Mouse (Mus musculus) limb, embryonic 11.5 days (tissue): ENCODE results near the gene Dusp3. TPM values are rescaled to one million over a fixed set of nuclear protein-coding genes. Genes with fewer than 3 reads are reported as not detected.
A peak's percentile ranks its signal among the peaks of the same experiment; 100 is the strongest.

Experiments used
- ATAC-seq: fragments of 200-750 bp; cut with Nextera tagmentation; 2 replicates; pipeline ENCODE4 v1.8.0; 2017; ENCODE audit warnings: low read depth; ENCODE audit not compliant: insufficient number of reproducible peaks, low FRiP score, low TSS enrichment
- DNase-seq: peaks from one replicate; pipeline ENCODE4 v3.0.0-alpha.2; 2015; ENCODE audit warnings: low spot score
- H3K27ac ChIP-seq: fragments of 300-500 bp; sonication (generic); replicated peaks from 2 replicates; pipeline ENCODE4 v1.5.1; 2014; ENCODE audit warnings: low read depth, mild to moderate bottlenecking, low read length
- H3K27me3 ChIP-seq: fragments of 300-500 bp; sonication (generic); 2 replicates; pipeline ENCODE4 v1.6.1; 2014; ENCODE audit warnings: mild to moderate bottlenecking, low read length, mixed read lengths; ENCODE audit not compliant: control insufficient read depth, insufficient read depth
- H3K36me3 ChIP-seq: fragments of 300-500 bp; sonication (generic); 2 replicates; pipeline ENCODE4 v1.6.1; 2014; ENCODE audit warnings: mild to moderate bottlenecking, low read length, moderate library complexity, mixed read lengths; ENCODE audit not compliant: control insufficient read depth, insufficient read depth
- H3K4me1 ChIP-seq: fragments of 300-500 bp; sonication (generic); 2 replicates; pipeline ENCODE4 v1.6.1; 2014; ENCODE audit warnings: low read length, mixed read lengths; ENCODE audit not compliant: control insufficient read depth, insufficient read depth
- H3K4me2 ChIP-seq: fragments of 300-500 bp; sonication (generic); 2 replicates; pipeline ENCODE4 v1.6.1; 2014; ENCODE audit warnings: low read depth, mild to moderate bottlenecking, moderate library complexity; ENCODE audit not compliant: severe bottlenecking
- H3K4me3 ChIP-seq: fragments of 300-500 bp; sonication (generic); 2 replicates; pipeline ENCODE4 v1.5.1; 2014; ENCODE audit warnings: low read depth, low read length
- H3K9ac ChIP-seq: fragments of 300-500 bp; sonication (generic); 2 replicates; pipeline ENCODE4 v1.6.1; 2014; ENCODE audit warnings: mild to moderate bottlenecking, low read length
- H3K9me3 ChIP-seq: fragments of 300-500 bp; sonication (generic); 2 replicates; pipeline ENCODE4 v1.6.1; 2016; ENCODE audit warnings: low read length; ENCODE audit not compliant: control insufficient read depth
- WGBS: fragments of 180-500 bp; shearing (Covaris S2); extraction: QIAGEN DNeasy Blood & Tissue Kit; methylation state at CpG from one replicate; pipeline ENCODE4 v1.1.7; 2014; 5-methylcytosine and 5-hydroxymethylcytosine counted together
- polyA plus RNA-seq: library from polyadenylated mRNA; unstranded; fragments of >200 nt; fragmentation: Nextera tagmentation; extraction: Ambion mirVana; gene quantifications from 2 replicates; pipeline ENCODE4 v1.2.1, GENCODE M21; 2014

Gene Dusp3
- polyA plus RNA-seq, 1 experiment from 2014 or later: 11.3 TPM

DNA sequence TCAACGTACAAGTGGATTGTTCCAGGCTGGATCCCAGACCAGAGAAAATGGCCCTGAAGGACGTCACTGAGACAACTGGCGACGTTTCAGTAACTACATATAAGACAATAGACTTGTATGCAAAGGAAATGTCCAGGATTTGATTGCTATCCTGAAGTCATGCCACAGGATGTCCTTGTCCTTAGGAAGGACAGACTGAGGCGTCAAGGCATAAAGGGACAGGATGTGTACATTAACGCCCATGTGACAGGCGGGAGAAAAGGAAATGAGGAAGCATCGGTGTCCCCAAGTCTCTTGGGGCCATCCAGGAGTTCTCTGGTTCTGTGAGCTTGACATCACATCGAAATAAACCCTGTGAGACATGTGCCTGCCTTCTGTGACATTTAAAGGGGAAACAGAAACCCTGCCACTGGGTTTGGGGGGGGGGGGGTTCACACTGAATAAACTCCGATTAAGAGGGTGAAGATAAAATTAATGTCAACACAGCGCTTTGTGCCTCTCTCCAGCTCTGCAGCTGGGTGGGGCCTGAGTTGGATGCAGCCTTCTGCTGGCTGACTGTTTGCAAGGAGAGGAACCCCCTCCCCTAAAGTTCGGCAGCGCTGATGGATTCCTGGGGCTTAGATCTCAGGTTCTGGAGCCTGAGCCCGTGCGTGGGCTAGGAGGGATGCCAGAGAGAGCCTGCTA lies 22.3 kb upstream of the Dusp3 start:
- Histone ChIP-seq H3K4me1 (peaks cover 14% of the 10 kb centered on the region), H3K9me3 (no peaks in the 10 kb centered on the region), H3K27me3 (no peaks in the 10 kb centered on the region), H3K27ac (0 out of 2 replicates have a peak overlapping the region, but pooled peaks have one; percentile 8), H3K4me2 (no peak overlapping the region), H3K36me3 (peaks cover 10% of the 10 kb centered on the region; the same call in 1 of the 2 replicates), H3K4me3 (no peak overlapping the region), H3K9ac (no peak overlapping the region; the same call in 1 of the 2 replicates)
- ATAC-seq (no peak), DNase-seq (no peak)
- WGBS: 88% methylated on average over 15 of the region's 15 CpGs

DNA sequence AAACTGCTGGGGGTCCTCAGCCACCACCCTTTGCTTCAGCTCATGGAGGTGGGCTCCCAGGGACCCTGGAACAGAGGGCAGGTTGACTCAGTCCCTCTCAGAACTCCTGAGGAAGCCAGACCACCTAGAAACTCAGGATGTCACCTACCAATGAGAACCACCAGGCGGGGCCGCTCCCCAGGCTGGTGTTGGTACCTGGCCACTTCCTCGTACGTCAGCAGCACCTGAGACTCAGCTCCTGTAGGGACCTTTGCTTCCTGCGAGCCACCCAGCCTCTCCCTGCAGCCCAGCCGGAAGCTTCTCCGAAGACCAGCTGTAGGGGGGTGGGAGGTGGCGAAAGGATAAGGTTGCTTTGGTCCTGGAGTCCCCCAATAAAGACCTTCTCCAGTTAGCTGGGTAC lies 21.6 kb upstream of the Dusp3 start:
- Histone ChIP-seq H3K4me2 (no peak overlapping the region), H3K27me3 (no peaks in the 10 kb centered on the region), H3K4me3 (no peak overlapping the region), H3K9ac (no peak overlapping the region), H3K27ac (no peak overlapping the region), H3K9me3 (no peaks in the 10 kb centered on the region), H3K4me1 (peaks cover 14% of the 10 kb centered on the region), H3K36me3 (peaks cover 10% of the 10 kb centered on the region; the same call in 1 of the 2 replicates)
- no peak for ATAC-seq
- DNase-seq: no peak
- WGBS: 90% methylated on average over 8 of the region's 8 CpGs

DNA sequence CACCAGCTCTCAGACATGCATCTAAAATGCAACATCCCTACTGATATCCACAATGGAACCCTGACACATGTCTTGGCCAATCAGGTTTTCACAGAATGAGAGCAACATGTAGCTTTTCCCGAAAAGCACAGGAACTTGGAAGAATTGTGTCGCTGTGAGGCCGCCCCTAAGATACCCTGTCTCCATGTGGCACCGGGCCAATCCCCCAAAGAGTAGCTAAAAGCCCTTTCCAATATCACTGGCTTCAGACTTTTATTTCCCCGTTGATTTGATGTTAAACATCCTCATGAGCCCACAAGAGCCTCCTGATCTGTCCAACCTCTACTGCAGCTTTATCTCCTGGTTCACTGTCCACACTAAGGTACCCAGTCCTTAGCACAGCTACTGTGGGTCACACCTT lies 19.9 kb upstream of the Dusp3 start:
- Histone ChIP-seq H3K9me3 (no peaks in the 10 kb centered on the region), H3K4me2 (no peak overlapping the region), H3K9ac (no peak overlapping the region), H3K4me3 (no peak overlapping the region), H3K36me3 (peaks cover 12% of the 10 kb centered on the region; the same call in 1 of the 2 replicates), H3K27me3 (no peaks in the 10 kb centered on the region), H3K27ac (no peak overlapping the region), H3K4me1 (peaks cover 14% of the 10 kb centered on the region)
- 91% methylated on average over 5 of the region's 5 CpGs for WGBS
- no peak for DNase-seq
- ATAC-seq: no peak

DNA sequence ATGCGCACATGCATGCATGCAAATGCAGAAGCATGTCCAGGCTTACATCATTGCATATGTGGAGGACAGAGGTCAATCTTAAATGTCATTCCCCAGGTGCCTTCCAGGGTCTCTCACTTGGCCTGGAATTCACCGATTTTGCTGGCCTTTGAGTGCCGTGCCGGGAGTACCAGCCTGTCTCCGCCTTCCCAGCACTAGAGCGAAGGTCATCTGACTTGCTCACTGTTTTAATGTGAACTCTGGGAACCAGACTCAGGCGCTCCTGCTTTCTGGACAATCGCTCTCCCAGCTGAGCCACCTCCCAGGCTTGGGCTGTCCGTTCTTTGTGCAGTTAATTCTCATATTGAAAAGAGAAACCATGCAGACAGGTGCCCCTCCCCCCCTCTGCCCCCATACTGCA lies 19.5 kb upstream of the Dusp3 start:
- H3K4me3 ChIP-seq: no peak overlapping the region
- no peak overlapping the region for H3K27ac ChIP-seq
- no peak overlapping the region for H3K9ac ChIP-seq
- no peaks in the 10 kb centered on the region for H3K27me3 ChIP-seq
- H3K36me3 ChIP-seq: peaks cover 11% of the 10 kb centered on the region; the same call in 1 of the 2 replicates
- no peaks in the 10 kb centered on the region for H3K9me3 ChIP-seq
- ATAC-seq (no peak), DNase-seq (no peak)
- no peak overlapping the region for H3K4me2 ChIP-seq
- WGBS: 79% methylated on average over 9 of the region's 9 CpGs
- H3K4me1 ChIP-seq: peaks cover 14% of the 10 kb centered on the region

DNA sequence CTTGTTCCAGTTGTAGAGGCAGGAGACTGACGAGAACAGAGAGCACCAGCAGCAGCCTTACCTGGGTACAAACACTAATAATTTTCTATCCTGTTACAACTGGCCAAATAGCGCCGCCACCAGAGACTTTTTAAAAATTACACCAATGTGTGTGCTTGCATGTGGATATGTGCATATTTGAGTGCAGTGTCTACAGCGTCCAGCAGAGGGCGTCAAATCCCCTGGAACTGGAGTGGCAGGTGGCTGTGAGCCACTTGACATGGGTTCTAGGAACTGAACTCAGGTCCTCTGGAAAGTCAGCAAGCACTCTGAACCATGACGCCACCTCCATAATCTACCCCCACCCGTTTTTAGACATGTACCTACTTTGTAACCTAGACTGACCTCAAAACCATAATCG lies 17.4 kb upstream of the Dusp3 start:
- no peak overlapping the region for H3K27ac ChIP-seq
- H3K9ac ChIP-seq: no peak overlapping the region
- H3K36me3 ChIP-seq: peaks cover 10% of the 10 kb centered on the region; the same call in 1 of the 2 replicates
- H3K27me3 ChIP-seq: no peaks in the 10 kb centered on the region
- H3K4me2 ChIP-seq: no peak overlapping the region
- H3K9me3 ChIP-seq: no peaks in the 10 kb centered on the region
- H3K4me1 ChIP-seq: no peaks in the 10 kb centered on the region
- peak; percentile 33 for DNase-seq
- WGBS: 90% methylated on average over 8 of the region's 8 CpGs
- no peak overlapping the region for H3K4me3 ChIP-seq
- no peak for ATAC-seq

DNA sequence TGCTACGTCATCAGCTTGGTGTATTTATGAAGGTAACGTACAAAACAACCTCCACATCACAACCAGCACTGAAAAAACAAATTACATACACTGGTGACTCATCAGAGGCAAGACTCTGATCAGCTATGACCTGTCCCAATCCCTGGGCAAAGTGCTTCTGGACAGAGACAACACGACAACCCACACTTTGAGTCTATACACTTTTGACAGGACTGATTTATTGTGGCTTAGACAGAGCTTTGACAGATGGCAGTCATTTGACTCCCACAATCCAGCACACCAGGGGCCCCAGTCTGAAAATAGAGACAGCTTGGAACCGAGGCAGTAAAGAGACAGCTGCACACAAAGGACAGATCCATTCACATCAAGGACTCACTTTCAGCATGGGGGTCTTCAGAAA lies 12.7 kb upstream of the Dusp3 start:
- DNase-seq (no peak), ATAC-seq (no peak)
- Histone ChIP-seq H3K9ac (no peak overlapping the region), H3K27me3 (no peaks in the 10 kb centered on the region), H3K9me3 (no peaks in the 10 kb centered on the region), H3K36me3 (peaks cover 5% of the 10 kb centered on the region; the same call in 1 of the 2 replicates), H3K27ac (no peak overlapping the region), H3K4me1 (no peaks in the 10 kb centered on the region), H3K4me2 (no peak overlapping the region), H3K4me3 (no peak overlapping the region)
- 63% methylated on average over 4 of the region's 4 CpGs for WGBS

DNA sequence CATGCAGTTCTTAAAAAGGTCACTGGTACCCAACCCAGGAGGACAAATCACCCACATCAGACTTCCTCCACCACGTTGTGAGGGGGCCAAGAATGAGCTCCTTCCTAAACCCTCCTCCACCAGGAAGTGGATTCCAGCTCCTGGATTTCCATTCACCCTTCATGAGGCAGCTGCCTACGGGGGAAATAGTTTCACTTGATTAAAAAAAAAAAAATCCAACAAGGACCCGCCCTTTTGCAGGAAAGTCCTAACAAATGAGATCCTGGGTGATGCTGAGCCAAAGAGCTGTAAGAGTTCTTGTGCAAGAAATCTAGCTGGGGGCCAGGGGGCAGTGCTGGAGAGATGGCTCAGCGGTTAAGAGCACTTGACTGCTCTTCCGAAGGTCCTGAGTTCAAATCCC lies 11.4 kb upstream of the Dusp3 start:
- no peaks in the 10 kb centered on the region for H3K27me3 ChIP-seq
- H3K4me1 ChIP-seq: no peaks in the 10 kb centered on the region
- 59% methylated on average over 5 of the region's 5 CpGs for WGBS
- no peak overlapping the region for H3K9ac ChIP-seq
- no peak overlapping the region for H3K4me2 ChIP-seq
- no peak overlapping the region for H3K27ac ChIP-seq
- peaks cover 2% of the 10 kb centered on the region; the same call in 1 of the 2 replicates for H3K36me3 ChIP-seq
- ATAC-seq: no peak
- H3K9me3 ChIP-seq: no peaks in the 10 kb centered on the region
- no peak for DNase-seq
- no peak overlapping the region for H3K4me3 ChIP-seq

DNA sequence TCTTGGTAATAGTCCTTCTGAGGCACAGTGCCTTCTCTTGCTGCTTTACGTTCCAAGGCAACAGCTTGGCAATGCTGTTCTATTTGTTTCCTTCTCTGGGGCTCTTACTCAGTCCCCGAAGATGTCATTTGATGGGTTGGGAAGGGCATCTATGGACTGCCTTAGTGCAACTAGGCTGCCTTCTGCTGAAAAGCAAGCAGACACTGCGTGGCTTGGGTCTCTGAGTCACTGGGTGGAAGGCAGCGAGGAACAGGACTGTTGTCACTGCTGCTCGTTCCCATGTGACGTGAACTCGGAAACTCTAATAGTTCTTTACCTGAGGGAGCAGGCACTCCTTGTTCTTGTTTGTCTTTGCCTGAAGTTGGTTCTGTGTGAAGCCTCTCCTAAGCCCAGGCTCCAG lies 9.1 kb upstream of the Dusp3 start:
- no peak overlapping the region for H3K9ac ChIP-seq
- H3K9me3 ChIP-seq: no peaks in the 10 kb centered on the region
- no peak for ATAC-seq
- no peaks in the 10 kb centered on the region; the same call in 1 of the 2 replicates for H3K36me3 ChIP-seq
- DNase-seq: no peak
- no peak overlapping the region; the same call in 1 of the 2 replicates for H3K4me2 ChIP-seq
- H3K4me3 ChIP-seq: no peak overlapping the region
- no peaks in the 10 kb centered on the region for H3K27me3 ChIP-seq
- no peak overlapping the region for H3K27ac ChIP-seq
- WGBS: 95% methylated on average over 7 of the region's 7 CpGs
- H3K4me1 ChIP-seq: no peaks in the 10 kb centered on the region

DNA sequence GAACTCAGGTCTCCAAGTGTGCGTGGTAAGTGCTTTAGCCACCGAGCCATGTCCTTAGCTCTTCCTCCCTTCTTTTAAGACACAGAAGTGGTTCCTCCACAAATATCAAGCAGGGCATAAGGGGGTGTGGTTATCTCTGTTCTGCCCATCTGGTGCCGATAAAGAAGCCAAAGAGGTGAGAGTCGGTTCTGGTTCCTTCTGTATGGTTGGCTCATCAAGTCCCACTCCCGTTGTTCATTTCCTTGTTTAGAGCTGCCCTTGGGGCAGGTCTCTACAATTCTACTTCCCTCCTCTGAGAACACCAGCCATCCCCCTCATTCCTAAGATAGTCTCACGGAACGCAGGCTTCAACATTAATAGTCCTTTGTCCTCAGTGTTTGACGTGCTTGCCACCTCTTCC lies 7.3 kb upstream of the Dusp3 start:
- 74% methylated on average over 8 of the region's 8 CpGs for WGBS
- Histone ChIP-seq H3K4me3 (no peak overlapping the region), H3K27ac (no peak overlapping the region), H3K9me3 (no peaks in the 10 kb centered on the region), H3K4me2 (no peak overlapping the region), H3K36me3 (no peaks in the 10 kb centered on the region), H3K27me3 (no peaks in the 10 kb centered on the region), H3K4me1 (no peaks in the 10 kb centered on the region), H3K9ac (no peak overlapping the region)
- ATAC-seq (no peak), DNase-seq (no peak)
